Mouse (Mus musculus) intestine, embryonic 16.5 days (tissue): Measurements from ENCODE around the gene Sppl2c. TPM values are rescaled to one million over a fixed set of nuclear protein-coding genes. Genes with fewer than 3 reads are reported as not detected.

ENCODE experiments used
- ATAC-seq: fragments of 200-750 bp; cut with Nextera tagmentation; 2 replicates; pipeline ENCODE4 v1.8.0; 2017; ENCODE audit warnings: moderate TSS enrichment, moderate library complexity
- H3K27ac ChIP-seq: fragments of 300-500 bp; sonication (generic); 2 replicates; pipeline ENCODE4 v1.5.1; 2014; ENCODE audit warnings: mild to moderate bottlenecking, low read length
- H3K27me3 ChIP-seq: fragments of 300-500 bp; sonication (generic); replicated peaks from 2 replicates; pipeline ENCODE4 v1.6.1; 2014; ENCODE audit warnings: low read length, control low read depth, mixed read lengths; ENCODE audit not compliant: control insufficient read depth, insufficient read depth
- H3K36me3 ChIP-seq: fragments of 300-500 bp; sonication (generic); 2 replicates; pipeline ENCODE4 v1.6.1; 2014; ENCODE audit warnings: low read length, control low read depth; ENCODE audit not compliant: control insufficient read depth, insufficient read depth
- H3K4me1 ChIP-seq: fragments of 300-500 bp; sonication (generic); 2 replicates; pipeline ENCODE4 v1.6.1; 2014; ENCODE audit warnings: low read length, control low read depth, mixed read lengths; ENCODE audit not compliant: control insufficient read depth, insufficient read depth
- H3K4me2 ChIP-seq: fragments of 300-500 bp; sonication (generic); 2 replicates; pipeline ENCODE4 v1.6.1; 2014; ENCODE audit warnings: low read depth, low read length, control low read depth
- H3K4me3 ChIP-seq: fragments of 300-500 bp; sonication (generic); 2 replicates; pipeline ENCODE4 v1.5.1; 2014; ENCODE audit warnings: mild to moderate bottlenecking, low read length
- H3K9ac ChIP-seq: fragments of 300-500 bp; sonication (generic); 2 replicates; pipeline ENCODE4 v1.6.1; 2014; ENCODE audit warnings: low read depth, low read length
- H3K9me3 ChIP-seq: fragments of 300-500 bp; sonication (generic); 2 replicates; pipeline ENCODE4 v1.6.1; 2016; ENCODE audit warnings: low read length, control low read depth; ENCODE audit not compliant: control insufficient read depth
- WGBS: fragments of 180-500 bp; shearing (Covaris S2); extraction: QIAGEN DNeasy Blood & Tissue Kit; methylation state at CpG from one replicate; pipeline ENCODE4 v1.1.7; 2014; 5-methylcytosine and 5-hydroxymethylcytosine counted together
- polyA plus RNA-seq: library from polyadenylated mRNA; unstranded; fragments of >200 nt; fragmentation: Nextera tagmentation; extraction: Ambion mirVana; gene quantifications from 2 replicates; pipeline ENCODE4 v1.2.1, GENCODE M21; 2015

The Sppl2c gene
- polyA plus RNA-seq, 1 experiment from 2014 or later: not detected

DNA sequence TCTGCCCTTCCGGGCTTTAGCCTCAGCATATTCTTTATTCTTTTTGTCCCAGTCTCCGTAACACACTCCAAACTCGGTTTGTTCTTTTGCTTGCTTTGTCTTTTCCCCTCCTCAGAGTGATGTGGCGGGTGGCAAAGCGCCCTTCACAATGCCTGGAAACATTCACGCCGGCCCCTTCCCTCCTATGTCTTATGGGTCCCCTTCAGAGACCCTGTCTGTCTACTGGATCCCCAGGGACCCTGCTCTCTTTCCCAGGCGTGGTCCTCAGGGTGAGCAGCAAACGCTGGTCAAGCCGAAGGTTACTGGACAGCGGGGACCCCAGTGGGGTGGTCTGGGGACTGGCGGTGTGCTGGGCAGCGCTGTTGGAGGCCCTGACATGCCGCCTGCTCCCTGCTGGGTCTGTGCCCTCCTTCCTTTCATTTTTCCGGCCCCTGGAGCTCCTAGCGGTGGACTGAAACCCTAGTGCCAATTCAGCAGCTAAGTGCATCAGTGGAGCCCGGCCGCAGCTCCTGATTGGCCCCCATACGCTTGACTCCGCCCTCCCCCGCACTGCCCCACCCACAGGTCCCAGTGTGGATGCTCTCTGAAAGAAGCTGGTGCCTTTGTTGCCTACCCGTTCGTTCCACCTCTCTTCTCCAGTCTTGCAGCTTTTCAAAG lies 28.4 kb upstream of the Sppl2c start:
- peak; percentile 84 for ATAC-seq
- Histone ChIP-seq H3K9me3 (no peaks in the 10 kb centered on the region), H3K4me2 (peak overlapping the region; percentile 48), H3K4me1 (no peaks in the 10 kb centered on the region), H3K4me3 (peak overlapping the region; percentile 30), H3K27me3 (peaks cover 10% of the 10 kb centered on the region), H3K27ac (no peak overlapping the region), H3K9ac (peak overlapping the region; percentile 50), H3K36me3 (no peaks in the 10 kb centered on the region)
- 6% methylated on average over 23 of the region's 23 CpGs for WGBS

DNA sequence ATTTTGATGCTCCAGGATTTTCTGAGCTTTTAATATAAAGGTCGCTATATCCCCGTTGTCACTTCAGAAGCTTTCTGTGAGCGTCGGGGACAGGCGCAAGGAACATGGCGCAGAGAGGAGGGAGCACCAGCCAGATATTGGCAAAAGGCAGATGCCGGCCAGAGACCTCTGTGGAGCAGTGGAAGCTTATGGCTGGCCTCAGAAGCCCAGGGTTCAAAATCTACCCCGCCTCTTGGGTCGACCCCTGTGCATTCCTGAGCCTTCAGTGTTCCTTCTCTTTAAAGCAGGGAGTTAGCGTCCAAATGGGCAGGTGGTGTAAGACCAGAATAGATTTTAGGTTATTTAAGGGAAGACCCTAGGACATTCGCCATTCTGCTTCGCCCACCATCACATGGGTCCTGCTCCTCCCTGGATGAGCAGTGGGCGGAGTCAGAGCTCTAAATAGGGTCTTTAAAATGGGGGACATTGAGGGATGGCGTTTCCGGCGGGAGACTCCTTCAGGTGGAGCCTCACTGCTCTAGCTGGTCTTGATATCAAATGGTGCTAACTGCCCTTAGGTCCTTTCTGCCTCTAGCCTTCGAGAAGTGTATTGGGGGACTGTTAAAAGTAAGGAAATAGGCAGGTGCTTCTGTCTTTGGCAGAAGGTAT lies 27.7 kb upstream of the Sppl2c start:
- Histone ChIP-seq H3K4me2 (peak overlapping the region; percentile 48), H3K4me1 (no peaks in the 10 kb centered on the region)
- ATAC-seq: no peak

GRCm38 (mm10) chr11:104159769-104160272 lies 26.3 kb upstream of the Sppl2c start:
- no peak overlapping the region for H3K4me2 ChIP-seq
- H3K4me3 ChIP-seq: no peak overlapping the region
- peaks cover 10% of the 10 kb centered on the region for H3K27me3 ChIP-seq
- H3K4me1 ChIP-seq: no peaks in the 10 kb centered on the region
- H3K9me3 ChIP-seq: no peaks in the 10 kb centered on the region
- no peak for ATAC-seq
- H3K36me3 ChIP-seq: no peaks in the 10 kb centered on the region
- H3K27ac ChIP-seq: no peak overlapping the region
- no peak overlapping the region for H3K9ac ChIP-seq
- 68% methylated on average over 4 of the region's 4 CpGs for WGBS

More for the DNA sequence above, 27.7 kb upstream of the Sppl2c start:
- Histone ChIP-seq H3K27ac (no peak overlapping the region), H3K4me3 (peak overlapping the region; percentile 30), H3K9me3 (no peaks in the 10 kb centered on the region), H3K9ac (peak overlapping the region; percentile 50; the same call in 1 of the 2 replicates), H3K36me3 (no peaks in the 10 kb centered on the region), H3K27me3 (peaks cover 10% of the 10 kb centered on the region)
- 7% methylated on average over 17 of the region's 17 CpGs for WGBS

GRCm38 (mm10) chr11:104161153-104161552 lies 25.0 kb upstream of the Sppl2c start:
- Histone ChIP-seq H3K4me1 (no peaks in the 10 kb centered on the region), H3K27ac (no peak overlapping the region), H3K27me3 (peaks cover 10% of the 10 kb centered on the region), H3K9me3 (no peaks in the 10 kb centered on the region), H3K4me3 (no peak overlapping the region), H3K36me3 (no peaks in the 10 kb centered on the region), H3K4me2 (no peak overlapping the region), H3K9ac (no peak overlapping the region)
- 72% methylated on average over 5 of the region's 5 CpGs for WGBS
- no peak for ATAC-seq

DNA sequence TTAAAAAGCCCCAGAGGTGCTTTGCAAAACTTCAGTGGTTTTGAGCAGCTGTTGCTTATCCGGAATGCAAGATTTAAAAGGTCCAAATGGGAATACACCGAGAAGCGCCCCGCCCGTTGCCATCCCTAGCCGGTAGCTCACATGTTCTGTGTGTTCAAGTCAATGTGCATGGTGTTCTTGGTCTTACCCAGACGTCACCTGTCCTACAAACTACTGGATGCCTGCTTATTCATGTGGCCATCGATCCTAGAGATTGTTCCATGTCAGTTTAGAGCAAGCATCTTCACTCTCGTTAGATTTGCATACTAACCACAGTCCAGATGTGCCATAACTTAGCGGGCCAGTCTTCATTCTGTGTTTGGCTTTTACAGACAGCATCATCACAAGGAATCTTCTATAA lies 21.9 kb upstream of the Sppl2c start:
- H3K27ac ChIP-seq: no peak overlapping the region
- H3K27me3 ChIP-seq: 0 out of 2 replicates have a peak, but pooled peaks cover under 1% of the 10 kb centered on the region
- H3K4me1 ChIP-seq: no peaks in the 10 kb centered on the region
- no peaks in the 10 kb centered on the region for H3K9me3 ChIP-seq
- WGBS: 89% methylated on average over 10 of the region's 10 CpGs
- no peak overlapping the region for H3K9ac ChIP-seq
- ATAC-seq: no peak
- H3K4me2 ChIP-seq: no peak overlapping the region
- H3K4me3 ChIP-seq: no peak overlapping the region
- no peaks in the 10 kb centered on the region for H3K36me3 ChIP-seq

DNA sequence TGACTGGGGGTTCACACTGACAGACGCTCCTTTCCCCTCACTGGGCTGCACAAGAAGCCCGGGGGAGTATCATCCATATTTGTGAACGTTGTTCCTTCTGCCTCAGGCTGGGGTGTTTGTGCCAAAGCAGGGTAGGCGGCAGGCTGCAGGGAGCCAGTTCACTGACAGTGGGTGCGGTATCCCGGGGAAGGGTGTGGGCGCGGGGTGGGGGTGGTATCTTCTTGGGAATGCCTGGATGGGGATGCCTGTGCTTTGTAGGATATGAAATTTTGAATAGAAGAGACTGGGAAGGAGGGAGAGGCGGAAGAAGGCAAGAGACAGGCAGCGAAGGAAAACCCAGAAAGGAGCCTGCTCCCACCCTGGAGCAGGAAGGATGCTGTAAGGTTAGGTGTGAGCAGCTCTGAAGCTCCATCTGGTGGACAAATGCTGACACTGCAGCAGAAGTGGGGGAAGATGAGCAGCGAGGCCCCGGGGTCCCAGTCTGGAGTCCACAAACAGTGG lies 14.8 kb upstream of the Sppl2c start:
- ATAC-seq: no peak

DNA sequence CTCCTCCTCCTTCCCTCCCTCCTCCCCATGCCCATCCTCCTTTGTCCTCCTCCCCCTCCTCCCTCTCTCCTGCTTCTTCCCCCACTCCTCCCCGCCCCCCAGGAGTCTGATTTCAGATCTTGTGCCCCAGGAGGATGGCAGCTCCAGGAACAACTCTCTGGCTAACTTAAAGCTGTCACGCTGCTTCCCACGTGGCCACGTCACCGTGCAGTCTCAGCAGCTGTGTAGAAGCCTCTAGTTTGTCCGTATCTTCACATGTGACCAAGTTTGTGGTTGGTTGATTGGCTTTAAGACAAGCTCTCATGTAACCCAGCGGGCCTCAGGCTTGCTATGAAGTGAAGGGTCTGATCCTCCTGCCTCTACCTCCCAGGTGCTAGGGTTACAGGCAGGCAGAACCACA lies 7.2 kb upstream of the Sppl2c start:
- 27% methylated on average over 7 of the region's 7 CpGs for WGBS
- no peak overlapping the region for H3K9ac ChIP-seq
- ATAC-seq: no peak

More for the DNA sequence above, 14.8 kb upstream of the Sppl2c start:
- no peaks in the 10 kb centered on the region for H3K36me3 ChIP-seq
- no peaks in the 10 kb centered on the region for H3K9me3 ChIP-seq
- H3K4me2 ChIP-seq: no peak overlapping the region
- WGBS: 34% methylated on average over 12 of the region's 12 CpGs
- H3K4me1 ChIP-seq: no peaks in the 10 kb centered on the region
- no peak overlapping the region for H3K27ac ChIP-seq
- no peak overlapping the region for H3K4me3 ChIP-seq
- H3K9ac ChIP-seq: no peak overlapping the region
- H3K27me3 ChIP-seq: no peaks in the 10 kb centered on the region; the same call in 1 of the 2 replicates

DNA sequence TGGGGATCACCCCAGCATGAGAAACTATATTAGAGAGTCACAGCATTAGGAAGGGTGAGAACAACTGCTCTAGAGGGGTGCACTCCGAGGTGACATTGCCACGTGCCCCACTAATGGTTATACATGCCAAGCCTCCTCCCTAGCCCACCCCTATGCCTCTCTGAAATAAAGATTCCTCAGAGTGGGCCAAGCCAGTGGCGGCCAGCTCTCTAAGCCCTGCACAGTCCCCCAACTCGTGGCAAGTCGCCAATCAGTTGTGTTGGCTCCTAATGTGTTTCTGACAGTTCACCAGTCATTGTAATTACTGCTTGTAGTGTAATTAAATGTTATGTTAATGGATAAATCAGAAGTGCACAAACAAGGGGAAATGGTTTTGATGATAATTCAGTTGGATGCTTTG lies 6.3 kb upstream of the Sppl2c start:
- WGBS: 69% methylated on average over 5 of the region's 5 CpGs
- no peaks in the 10 kb centered on the region for H3K4me1 ChIP-seq
- no peaks in the 10 kb centered on the region for H3K27me3 ChIP-seq
- H3K9ac ChIP-seq: no peak overlapping the region
- no peak overlapping the region for H3K4me2 ChIP-seq
- no peak overlapping the region for H3K27ac ChIP-seq
- no peak overlapping the region for H3K4me3 ChIP-seq
- no peaks in the 10 kb centered on the region for H3K36me3 ChIP-seq
- H3K9me3 ChIP-seq: no peaks in the 10 kb centered on the region
- no peak for ATAC-seq

More for the DNA sequence above, 7.2 kb upstream of the Sppl2c start:
- Histone ChIP-seq H3K4me1 (no peaks in the 10 kb centered on the region), H3K9me3 (no peaks in the 10 kb centered on the region), H3K4me3 (no peak overlapping the region), H3K27ac (no peak overlapping the region), H3K27me3 (no peaks in the 10 kb centered on the region), H3K36me3 (no peaks in the 10 kb centered on the region), H3K4me2 (no peak overlapping the region)

DNA sequence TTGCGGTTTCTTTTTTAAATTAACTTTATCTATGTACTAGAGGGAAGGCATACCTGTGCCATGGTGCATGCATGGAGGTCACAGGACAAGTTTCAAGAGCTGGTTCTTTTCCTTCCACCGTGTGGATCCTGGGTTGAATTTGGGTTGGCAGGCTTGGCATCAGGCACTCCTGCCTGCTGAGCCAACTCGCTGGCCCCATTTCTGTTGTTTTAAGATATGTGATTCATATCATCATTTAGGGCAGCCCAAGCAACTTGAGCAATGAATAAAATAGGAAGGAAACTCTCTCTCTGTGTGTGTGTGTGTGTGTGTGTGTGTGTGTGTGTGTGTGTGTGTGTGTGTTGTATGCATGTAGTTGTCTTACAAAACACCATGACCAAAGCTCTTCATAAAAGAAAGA lies 4.0 kb upstream of the Sppl2c start:
- 76% methylated on average over 3 of the region's 3 CpGs for WGBS
- Histone ChIP-seq H3K4me2 (no peak overlapping the region), H3K9me3 (no peaks in the 10 kb centered on the region), H3K4me3 (no peak overlapping the region), H3K27me3 (no peaks in the 10 kb centered on the region), H3K27ac (no peak overlapping the region), H3K9ac (no peak overlapping the region), H3K4me1 (no peaks in the 10 kb centered on the region), H3K36me3 (no peaks in the 10 kb centered on the region)
- no peak for ATAC-seq
